Mouse (Mus musculus): Measurements from ENCODE around the gene Asf1b. TPM values are rescaled to one million over a fixed set of nuclear protein-coding genes. Genes with fewer than 3 reads are reported as not detected.

Gene Asf1b
- 12.8 and 14.7 TPM in 2 replicates for polyA plus RNA-seq (2015; fragmentation: Nextera tagmentation; extraction: Ambion mirVana)

GRCm38 (mm10) chr8:83955106-83955957, at the start of gene Asf1b, which contains the start of gene Gm10644:
Gene Asf1b (plus strand): TSS chr8:83955507.
Gene Gm10644 (minus strand): TSS chr8:83955205.
- Histone ChIP-seq H3K9ac (peak within 1 kb of the TSS; percentile 46), H3K9me3 (no peaks in the 10 kb centered on the region), H3K27me3 (no peaks in the 10 kb centered on the region), H3K4me2 (peak within 1 kb of the TSS; percentile 91), H3K4me3 (peak within 1 kb of the TSS; percentile 53), H3K36me3 (no peaks in the 10 kb centered on the region), H3K4me1 (replicated peaks) (peaks cover 12% of the 10 kb centered on the region), H3K27ac (replicated peaks) (peak within 1 kb of the TSS; percentile 76)
- peak; percentile 99 for ATAC-seq (ENCODE audit: low FRiP score, low read depth)
- WGBS: under 1% methylated on average over 75 of the region's 75 CpGs

- Histone ChIP-seq H3K36me3 (no peaks in the 10 kb centered on the region), H3K4me1 (replicated peaks) (peaks cover 51% of the 10 kb centered on the region), H3K9ac (no peak overlapping the region), H3K27ac (replicated peaks) (no peak overlapping the region), H3K9me3 (no peaks in the 10 kb centered on the region), H3K4me2 (no peak overlapping the region), H3K27me3 (no peaks in the 10 kb centered on the region), H3K4me3 (no peak overlapping the region)
- ATAC-seq (ENCODE audit: low FRiP score, low read depth): no peak
- WGBS: 75% methylated on average over 6 of the region's 6 CpGs
These were observed 46.7 kb upstream of the Asf1b start for GRCm38 (mm10) chr8:83908583-83908982.

- Histone ChIP-seq H3K27me3 (no peaks in the 10 kb centered on the region), H3K4me2 (no peak overlapping the region), H3K9me3 (no peaks in the 10 kb centered on the region), H3K27ac (replicated peaks) (no peak overlapping the region), H3K36me3 (no peaks in the 10 kb centered on the region), H3K9ac (no peak overlapping the region), H3K4me3 (no peak overlapping the region), H3K4me1 (replicated peaks) (peaks cover 50% of the 10 kb centered on the region)
- 40% methylated on average over 8 of the region's 8 CpGs for WGBS
- ATAC-seq (ENCODE audit: low FRiP score, low read depth): no peak
These were observed 46.0 kb upstream of the Asf1b start for GRCm38 (mm10) chr8:83909311-83909710.

GRCm38 (mm10) chr8:83911809-83912731, 43.2 kb upstream of the Asf1b start:
- Histone ChIP-seq H3K4me2 (no peak overlapping the region), H3K9me3 (no peaks in the 10 kb centered on the region), H3K27ac (replicated peaks) (no peak overlapping the region), H3K27me3 (no peaks in the 10 kb centered on the region), H3K4me1 (replicated peaks) (peaks cover 45% of the 10 kb centered on the region), H3K4me3 (no peak overlapping the region), H3K9ac (no peak overlapping the region), H3K36me3 (no peaks in the 10 kb centered on the region)
- WGBS: 80% methylated on average over 5 of the region's 5 CpGs
- ATAC-seq (ENCODE audit: low FRiP score, low read depth): no peak

DNA sequence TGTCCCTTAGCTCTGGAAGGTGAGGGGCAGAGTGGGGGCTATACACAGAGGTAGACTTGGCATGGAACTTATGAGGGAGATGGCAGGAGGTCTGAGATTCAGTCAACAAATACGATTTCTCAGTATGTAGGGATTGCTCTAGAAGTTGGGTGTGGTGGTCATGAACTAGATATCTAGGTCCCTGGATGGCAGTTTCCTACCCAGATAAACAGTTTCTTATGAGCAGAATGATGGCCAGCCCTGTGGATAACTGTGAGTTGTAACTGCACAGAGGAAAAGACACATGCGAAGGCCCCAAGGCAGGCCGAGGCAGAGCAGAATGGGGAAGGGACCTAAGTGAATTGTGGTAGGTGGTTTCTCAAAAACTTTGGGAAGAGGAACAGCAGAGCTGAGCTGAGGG, 41.1 kb upstream of the Asf1b start:
- Histone ChIP-seq H3K27me3 (no peaks in the 10 kb centered on the region), H3K9ac (no peak overlapping the region), H3K9me3 (no peaks in the 10 kb centered on the region), H3K27ac (replicated peaks) (no peak overlapping the region), H3K4me1 (replicated peaks) (peaks cover 29% of the 10 kb centered on the region), H3K36me3 (peaks cover 2% of the 10 kb centered on the region), H3K4me2 (no peak overlapping the region), H3K4me3 (no peak overlapping the region)
- no peak for ATAC-seq (ENCODE audit: low FRiP score, low read depth)
- WGBS: 93% methylated on average over 3 of the region's 3 CpGs

- Histone ChIP-seq H3K9ac (no peak overlapping the region), H3K4me1 (replicated peaks) (peaks cover 23% of the 10 kb centered on the region), H3K4me3 (no peak overlapping the region), H3K4me2 (no peak overlapping the region), H3K9me3 (no peaks in the 10 kb centered on the region), H3K27ac (replicated peaks) (no peak overlapping the region), H3K36me3 (peaks cover 8% of the 10 kb centered on the region), H3K27me3 (no peaks in the 10 kb centered on the region)
- WGBS: 63% methylated on average over 5 of the region's 5 CpGs
- ATAC-seq (ENCODE audit: low FRiP score, low read depth): peak; percentile 10; the same call in 1 of the 2 replicates
These were observed 40.4 kb upstream of the Asf1b start for GRCm38 (mm10) chr8:83914860-83915259.

DNA sequence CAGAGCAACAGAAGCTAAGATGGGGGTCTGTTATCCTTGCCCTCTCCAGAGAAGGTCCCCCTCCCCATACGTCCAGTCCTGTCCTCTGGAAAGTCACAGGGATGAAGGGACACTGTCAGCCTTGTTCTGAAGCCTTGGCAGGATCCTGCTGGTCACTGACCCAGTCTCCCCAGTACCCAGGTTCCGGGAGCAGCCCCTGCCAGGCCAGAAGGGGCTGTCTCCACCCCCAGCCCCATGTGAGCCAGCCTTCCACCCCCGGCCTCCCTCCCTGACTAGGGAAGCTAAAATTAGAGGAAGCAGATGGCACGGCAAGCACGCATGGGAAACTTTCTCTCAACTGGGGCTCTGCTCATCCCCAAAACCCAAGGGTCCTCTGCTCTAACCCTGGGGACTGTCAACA, 39.3 kb upstream of the Asf1b start:
- Histone ChIP-seq H3K4me2 (no peak overlapping the region), H3K27ac (replicated peaks) (no peak overlapping the region), H3K36me3 (peaks cover 19% of the 10 kb centered on the region), H3K27me3 (no peaks in the 10 kb centered on the region), H3K9ac (no peak overlapping the region), H3K9me3 (no peaks in the 10 kb centered on the region), H3K4me3 (no peak overlapping the region), H3K4me1 (replicated peaks) (peaks cover 23% of the 10 kb centered on the region)
- 68% methylated on average over 5 of the region's 5 CpGs for WGBS
- ATAC-seq (ENCODE audit: low FRiP score, low read depth): no peak

DNA sequence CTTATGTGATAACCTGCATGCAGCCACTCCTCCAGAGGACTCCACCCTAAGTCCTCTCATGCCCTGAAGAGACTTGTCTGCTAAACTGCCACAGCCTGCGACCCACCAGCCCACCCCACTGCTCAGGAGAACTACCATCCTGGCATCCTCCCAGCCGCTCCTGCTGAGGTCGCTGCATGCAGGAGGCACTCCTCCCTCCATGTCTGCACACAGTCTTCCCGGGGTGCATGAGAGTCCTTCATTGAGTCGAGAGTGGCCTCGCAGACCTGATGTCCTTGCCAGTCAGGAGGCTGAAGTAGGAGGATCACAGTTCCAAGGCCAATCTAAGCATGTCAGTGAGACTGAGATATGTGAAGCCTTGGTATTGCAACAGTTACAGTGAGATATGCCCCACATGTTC, 37.7 kb upstream of the Asf1b start:
- Histone ChIP-seq H3K4me2 (no peak overlapping the region), H3K4me1 (replicated peaks) (peaks cover 17% of the 10 kb centered on the region), H3K27ac (replicated peaks) (no peak overlapping the region), H3K9ac (no peak overlapping the region), H3K27me3 (no peaks in the 10 kb centered on the region), H3K36me3 (peaks cover 28% of the 10 kb centered on the region), H3K9me3 (no peaks in the 10 kb centered on the region), H3K4me3 (no peak overlapping the region)
- ATAC-seq (ENCODE audit: low FRiP score, low read depth): no peak
- WGBS: 74% methylated on average over 6 of the region's 6 CpGs

DNA sequence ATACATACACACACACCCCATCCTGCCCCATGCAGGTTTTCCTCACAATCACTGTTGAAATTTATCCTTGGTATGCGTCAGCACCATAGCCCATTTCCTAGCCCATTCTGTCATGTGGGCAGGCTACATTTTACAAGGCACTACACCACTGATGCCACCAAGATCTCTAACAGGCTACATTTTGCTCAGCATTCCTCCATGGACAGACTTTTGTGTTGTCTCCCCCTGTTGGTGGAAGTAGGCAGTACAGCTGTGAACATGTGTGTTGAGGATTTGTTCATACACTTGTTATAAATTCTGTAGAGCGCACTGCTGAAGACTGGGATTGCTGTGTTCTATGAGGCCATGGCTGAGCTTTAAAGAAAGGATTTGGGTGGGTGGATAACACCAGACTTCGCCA, 33.7 kb upstream of the Asf1b start:
- Histone ChIP-seq H3K27ac (replicated peaks) (no peak overlapping the region), H3K9me3 (no peaks in the 10 kb centered on the region), H3K4me2 (no peak overlapping the region), H3K4me1 (replicated peaks) (no peaks in the 10 kb centered on the region), H3K4me3 (no peak overlapping the region), H3K9ac (no peak overlapping the region), H3K36me3 (peaks cover 57% of the 10 kb centered on the region), H3K27me3 (no peaks in the 10 kb centered on the region)
- ATAC-seq (ENCODE audit: low FRiP score, low read depth): no peak; the same call in 1 of the 2 replicates
- WGBS: 74% methylated on average over 3 of the region's 3 CpGs

DNA sequence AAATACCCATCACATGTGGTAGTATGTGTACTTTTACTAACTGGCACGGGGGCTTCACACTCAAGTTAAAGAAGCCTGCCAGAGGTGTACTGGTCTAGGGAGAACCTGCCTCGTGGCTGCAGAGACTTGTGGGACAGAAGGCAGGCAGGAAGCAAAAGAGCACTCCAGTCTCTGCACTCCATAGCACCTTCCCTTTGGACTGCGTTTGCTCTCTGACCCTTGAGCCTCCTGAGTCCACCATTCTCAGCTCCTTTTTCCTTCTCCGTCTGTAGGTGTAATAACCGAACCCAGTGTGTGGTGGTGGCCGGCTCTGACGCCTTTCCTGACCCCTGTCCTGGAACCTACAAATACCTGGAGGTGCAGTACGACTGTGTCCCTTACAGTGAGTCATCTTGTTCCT, 32.6 kb upstream of the Asf1b start:
- no peaks in the 10 kb centered on the region for H3K4me1 ChIP-seq (replicated peaks)
- H3K4me2 ChIP-seq: no peak overlapping the region
- no peak overlapping the region for H3K9ac ChIP-seq
- ATAC-seq (ENCODE audit: low FRiP score, low read depth): no peak
- no peaks in the 10 kb centered on the region for H3K9me3 ChIP-seq
- H3K36me3 ChIP-seq: peaks cover 57% of the 10 kb centered on the region
- no peak overlapping the region for H3K4me3 ChIP-seq
- H3K27me3 ChIP-seq: no peaks in the 10 kb centered on the region
- H3K27ac ChIP-seq (replicated peaks): no peak overlapping the region
- 94% methylated on average over 8 of the region's 8 CpGs for WGBS

DNA sequence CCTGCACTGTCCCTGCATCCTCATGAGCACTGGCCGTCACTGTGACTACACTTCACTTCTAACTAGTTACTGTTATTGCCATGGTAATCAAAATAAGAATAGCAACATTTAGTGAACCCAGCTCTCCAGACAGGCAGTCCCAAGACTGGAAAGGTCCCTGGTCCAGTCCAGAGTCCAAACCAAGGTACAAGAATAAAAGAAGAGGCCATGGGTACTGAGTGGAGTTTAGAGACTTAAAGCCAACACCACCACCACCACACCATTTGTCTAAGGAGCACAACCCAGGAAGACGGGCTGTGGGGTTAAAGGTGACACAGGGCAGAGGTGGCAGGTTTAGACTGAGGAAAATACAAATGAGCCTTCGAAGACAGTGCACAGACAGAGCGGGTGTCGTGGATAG, 30.7 kb upstream of the Asf1b start:
- Histone ChIP-seq H3K9me3 (no peaks in the 10 kb centered on the region), H3K36me3 (peaks cover 65% of the 10 kb centered on the region), H3K4me1 (replicated peaks) (no peaks in the 10 kb centered on the region), H3K27me3 (no peaks in the 10 kb centered on the region), H3K27ac (replicated peaks) (no peak overlapping the region), H3K4me3 (no peak overlapping the region), H3K9ac (no peak overlapping the region), H3K4me2 (no peak overlapping the region)
- no peak for ATAC-seq (ENCODE audit: low FRiP score, low read depth)
- 85% methylated on average over 5 of the region's 5 CpGs for WGBS

DNA sequence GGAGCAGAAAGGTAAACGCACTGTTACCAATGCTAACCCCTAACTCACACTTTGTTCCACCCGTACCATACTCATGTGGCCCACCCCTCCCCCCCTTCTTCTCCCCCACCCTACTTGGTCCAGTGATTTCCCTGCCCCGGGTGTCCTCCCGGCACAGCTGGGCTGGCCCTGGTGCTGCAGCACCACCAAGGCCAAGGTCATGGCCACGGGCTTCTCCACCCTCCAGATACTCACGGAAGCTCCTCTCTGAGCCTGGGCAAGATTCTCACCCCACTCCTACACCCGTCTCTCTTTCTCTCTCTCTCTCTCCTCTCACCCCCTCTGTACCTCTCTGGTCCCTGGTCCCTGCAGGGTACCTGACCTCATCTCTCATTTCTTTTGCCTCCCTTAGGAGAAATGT, 29.0 kb upstream of the Asf1b start:
- Histone ChIP-seq H3K4me2 (no peak overlapping the region), H3K4me1 (replicated peaks) (no peaks in the 10 kb centered on the region), H3K27ac (replicated peaks) (no peak overlapping the region), H3K9ac (no peak overlapping the region), H3K27me3 (no peaks in the 10 kb centered on the region), H3K36me3 (peaks cover 66% of the 10 kb centered on the region), H3K4me3 (no peak overlapping the region), H3K9me3 (no peaks in the 10 kb centered on the region)
- 70% methylated on average over 7 of the region's 7 CpGs for WGBS
- no peak for ATAC-seq (ENCODE audit: low FRiP score, low read depth)

All from hindbrain, embryonic 15.5 days (tissue).